Mouse (Mus musculus): ENCODE results near the gene Rap1gap.

GRCm38 (mm10) chr4:137717671-137718070, 53.1 kb downstream of the Rap1gap start:
- TF ChIP-seq CTCF (IDR thresholded peaks at IDR 0.05; ENCODE audit: low read depth) (no peak), EP300 (IDR thresholded peaks at IDR 0.05; ENCODE audit: low read depth) (no peak)
